Mouse (Mus musculus): ENCODE results near the gene Rbm7.

DNA sequence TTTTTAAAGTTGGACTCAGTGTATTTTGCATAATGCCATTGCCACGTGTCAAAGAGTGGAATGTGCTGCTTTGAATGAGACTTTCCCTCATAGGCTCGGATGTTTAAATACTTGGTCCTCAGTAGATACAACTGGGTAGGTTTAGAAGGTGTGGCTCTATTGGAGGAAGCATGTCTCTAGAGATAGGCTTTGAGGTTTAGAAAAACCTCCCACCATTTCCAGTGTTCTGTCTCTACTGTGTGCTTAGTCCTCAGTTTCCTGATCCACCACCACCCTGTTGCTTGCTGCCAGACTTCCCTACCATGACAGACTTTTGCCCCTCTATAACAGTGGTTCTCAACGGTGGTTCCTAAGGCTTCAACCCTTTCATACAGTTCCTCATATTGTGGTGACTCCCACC lies 37.1 kb upstream of the Rbm7 start:
- TF ChIP-seq EP300 (IDR thresholded peaks at IDR 0.05; ENCODE audit: low read depth) (no peak), CTCF (IDR thresholded peaks at IDR 0.05; ENCODE audit: low read depth) (no peak)

All from liver, postnatal 0 days (tissue).